Mouse (Mus musculus) embryonic facial prominence, embryonic 12.5 days (tissue): ENCODE data around the gene Rps18. TPM values are rescaled to one million over a fixed set of nuclear protein-coding genes. Genes with fewer than 3 reads are reported as not detected.
A peak's percentile ranks its signal among the peaks of the same experiment; 100 is the strongest.
"Not testable (repeated sequence)": the region's sequence is repeated elsewhere in the genome, so short reads cannot be mapped to it uniquely, and the experiment has no call there.

Experiments
- ATAC-seq: fragments of 200-750 bp; cut with Nextera tagmentation; 2 replicates; pipeline ENCODE4 v1.8.0; 2017; ENCODE audit not compliant: insufficient number of reproducible peaks, insufficient read depth, low FRiP score, low TSS enrichment
- H3K27ac ChIP-seq: fragments of 300-500 bp; sonication (generic); 2 replicates; pipeline ENCODE4 v1.5.1; 2016; ENCODE audit warnings: mild to moderate bottlenecking
- H3K27me3 ChIP-seq: fragments of 300-500 bp; sonication (generic); 2 replicates; pipeline ENCODE4 v1.6.1; 2016; ENCODE audit warnings: mild to moderate bottlenecking, moderate library complexity
- H3K36me3 ChIP-seq: fragments of 300-500 bp; sonication (generic); 2 replicates; pipeline ENCODE4 v1.6.1; 2016; ENCODE audit warnings: mild to moderate bottlenecking
- H3K4me1 ChIP-seq: fragments of 300-500 bp; sonication (generic); 2 replicates; pipeline ENCODE4 v1.6.1; 2016
- H3K4me2 ChIP-seq: fragments of 300-500 bp; sonication (generic); replicated peaks from 2 replicates; pipeline ENCODE4 v1.6.1; 2016; ENCODE audit warnings: mild to moderate bottlenecking, moderate library complexity
- H3K4me3 ChIP-seq: fragments of 300-500 bp; sonication (generic); 2 replicates; pipeline ENCODE4 v1.5.1; 2016; ENCODE audit warnings: mild to moderate bottlenecking
- H3K9ac ChIP-seq: fragments of 300-500 bp; sonication (generic); 2 replicates; pipeline ENCODE4 v1.6.1; 2016; ENCODE audit warnings: mild to moderate bottlenecking, moderate library complexity
- H3K9me3 ChIP-seq: fragments of 300-500 bp; sonication (generic); 2 replicates; pipeline ENCODE4 v1.6.1; 2016; ENCODE audit warnings: mild to moderate bottlenecking, moderate library complexity
- WGBS: fragments of 180-500 bp; shearing (Covaris S2); methylation state at CpG from one replicate; pipeline ENCODE4 v1.1.7; 2016; 5-methylcytosine and 5-hydroxymethylcytosine counted together
- polyA plus RNA-seq: library from polyadenylated mRNA; unstranded; fragments of >200 nt; fragmentation: Nextera tagmentation; extraction: Ambion mirVana; gene quantifications from 2 replicates; pipeline ENCODE4 v1.2.1, GENCODE M21; 2016

Gene Rps18
- polyA plus RNA-seq, 1 experiment from 2014 or later = 1,303 TPM

DNA sequence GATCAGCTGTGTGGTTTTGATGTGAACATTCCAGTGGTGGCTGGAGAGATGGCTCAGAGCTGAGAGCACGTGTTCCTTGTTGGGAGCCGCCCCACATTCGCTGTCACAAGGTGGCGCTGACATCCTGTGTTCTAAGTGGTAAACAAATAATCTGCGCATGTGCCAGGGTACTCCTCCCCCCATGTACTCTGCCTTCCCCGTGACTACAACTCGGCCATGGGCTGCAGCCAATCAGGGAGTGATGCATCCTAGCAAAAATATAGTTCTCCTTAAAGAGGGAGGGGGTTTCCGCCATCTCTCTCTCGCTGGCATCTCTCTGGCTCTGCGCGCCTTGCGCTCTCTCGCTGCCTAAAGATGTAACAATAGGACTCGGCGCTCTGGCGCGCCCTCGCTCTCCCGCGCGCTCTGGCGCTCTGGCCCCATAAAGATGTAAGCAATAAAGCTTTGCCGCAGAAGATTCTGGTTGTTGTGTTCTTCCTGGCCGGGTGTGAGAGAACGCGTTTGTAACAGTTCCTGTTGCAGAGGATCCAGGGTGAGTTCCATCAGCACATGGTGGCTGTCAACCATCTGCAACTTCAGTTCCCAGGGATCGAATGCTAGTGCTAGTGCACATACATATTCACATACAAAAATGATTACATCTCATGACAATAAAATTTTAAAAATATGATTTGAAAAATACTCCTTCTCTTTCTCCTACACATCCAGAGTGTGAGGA is 25.6 kb upstream of the Rps18 start:
- not testable (repeated sequence) for H3K9me3 ChIP-seq, H3K4me1 ChIP-seq, H3K36me3 ChIP-seq
- ATAC-seq = peak; percentile 91
- peak overlapping the region; percentile 53 for H3K4me2 ChIP-seq
- peak overlapping the region; percentile 48 for H3K4me3 ChIP-seq
- H3K27ac ChIP-seq = peak overlapping the region; percentile 92
- peaks cover 43% of the 10 kb centered on the region for H3K27me3 ChIP-seq
- under 1% methylated on average over 27 of the region's 27 CpGs for WGBS
- peak overlapping the region; percentile 65 for H3K9ac ChIP-seq

DNA sequence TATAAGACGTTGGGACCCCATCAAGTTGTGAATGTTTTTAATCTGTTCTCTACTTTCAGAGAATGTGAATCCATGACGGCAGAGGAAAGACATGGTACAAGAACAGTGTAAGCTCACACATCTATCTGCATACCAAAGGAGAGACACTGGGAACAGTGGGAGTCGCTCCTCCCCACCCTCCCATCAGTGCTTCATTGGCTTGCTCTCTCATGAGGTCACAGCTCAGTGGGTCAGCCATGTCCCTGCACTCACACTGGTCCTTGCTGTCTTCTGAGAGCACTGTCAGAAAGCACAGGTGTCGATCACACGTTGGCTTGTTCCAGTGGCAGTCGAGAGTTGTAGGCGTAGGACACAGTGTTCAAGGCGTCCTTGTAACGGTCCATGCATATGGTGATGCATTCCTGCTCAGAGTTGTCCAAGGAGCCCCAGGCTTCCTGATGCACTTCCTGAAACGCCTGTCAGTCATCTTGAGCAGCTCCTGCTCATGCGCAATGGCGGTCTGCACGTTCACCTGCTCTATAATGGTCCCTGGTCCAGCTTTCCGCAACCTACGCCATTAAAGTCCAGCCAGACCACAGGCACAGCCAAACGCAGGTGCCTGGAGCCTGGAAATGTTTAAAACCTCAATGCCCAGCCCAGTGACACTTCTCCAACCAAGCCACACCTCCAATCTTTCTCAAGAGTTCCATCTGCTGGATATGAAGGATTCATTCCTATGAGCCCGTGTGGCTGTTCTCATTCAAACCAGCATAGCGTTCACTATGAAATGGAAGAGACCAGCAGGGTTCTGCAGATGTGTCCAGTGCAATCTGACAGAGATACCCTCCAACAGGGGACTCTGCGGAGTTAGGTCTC is 24.6 kb upstream of the Rps18 start:
- H3K4me1 ChIP-seq = peaks cover 10% of the 10 kb centered on the region
- H3K4me3 ChIP-seq = no peak overlapping the region; the same call in 1 of the 2 replicates
- H3K27ac ChIP-seq = no peak overlapping the region
- 0 out of 2 replicates have a peak overlapping the region, but pooled peaks have one; percentile 23 for H3K4me2 ChIP-seq
- H3K27me3 ChIP-seq = peaks cover 49% of the 10 kb centered on the region
- no peaks in the 10 kb centered on the region for H3K9me3 ChIP-seq
- WGBS = 77% methylated on average over 19 of the region's 19 CpGs
- no peaks in the 10 kb centered on the region for H3K36me3 ChIP-seq
- H3K9ac ChIP-seq = no peak overlapping the region
- ATAC-seq = no peak

DNA sequence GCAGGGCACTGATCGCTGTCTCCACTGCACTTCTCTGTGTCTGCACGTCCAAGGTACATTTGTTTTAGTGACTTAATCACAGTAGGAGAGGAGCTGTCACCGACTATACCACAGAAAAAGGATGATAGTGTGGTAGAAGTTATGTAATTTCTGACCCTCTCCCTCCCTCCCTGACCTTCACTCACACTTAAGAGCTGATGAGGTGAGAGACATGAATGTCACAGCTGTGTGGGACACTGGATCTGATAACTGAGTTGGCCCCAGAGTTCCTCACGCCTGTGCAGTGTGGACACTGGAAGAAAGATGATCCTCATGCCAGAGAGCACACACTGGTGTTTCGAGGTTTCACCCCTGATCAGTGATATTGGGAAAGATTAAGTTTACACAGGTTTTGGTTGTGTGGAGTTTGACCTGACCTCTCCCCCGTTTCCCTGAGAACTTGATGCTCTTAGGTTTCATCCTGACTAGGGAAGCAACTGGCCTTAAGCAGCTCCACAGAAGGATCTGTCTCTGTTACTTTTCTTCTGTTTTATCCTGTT is 23.8 kb upstream of the Rps18 start:
- ATAC-seq = no peak
- H3K4me3 ChIP-seq = no peak overlapping the region
- no peaks in the 10 kb centered on the region for H3K9me3 ChIP-seq
- no peaks in the 10 kb centered on the region for H3K36me3 ChIP-seq
- 69% methylated on average over 6 of the region's 6 CpGs for WGBS
- H3K27me3 ChIP-seq = peaks cover 49% of the 10 kb centered on the region
- H3K27ac ChIP-seq = no peak overlapping the region
- H3K4me1 ChIP-seq = peaks cover 10% of the 10 kb centered on the region
- no peak overlapping the region for H3K9ac ChIP-seq
- no peak overlapping the region for H3K4me2 ChIP-seq

DNA sequence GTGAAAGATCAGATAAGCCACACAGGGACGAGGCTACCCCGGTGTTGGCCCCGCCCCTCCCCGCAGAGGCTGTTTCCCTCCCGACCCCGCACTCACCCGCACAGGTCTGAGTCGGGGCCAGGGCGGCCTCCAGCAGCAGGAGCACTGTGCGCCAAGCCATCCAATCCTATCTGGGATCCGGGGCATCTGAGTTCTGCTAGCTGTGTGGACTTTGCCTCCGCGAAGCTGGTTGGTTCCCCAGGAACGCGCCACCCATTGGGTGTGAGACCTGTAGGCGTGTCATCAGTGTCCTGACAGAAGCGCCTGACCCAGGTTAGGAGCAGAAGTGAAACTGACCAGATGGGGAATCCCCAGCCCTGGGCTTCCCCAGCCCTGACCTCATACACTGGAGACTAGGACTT is 22.8 kb upstream of the Rps18 start:
- no peaks in the 10 kb centered on the region for H3K9me3 ChIP-seq
- peak overlapping the region; percentile 36; the same call in 1 of the 2 replicates for H3K9ac ChIP-seq
- peak overlapping the region; percentile 34 for H3K4me3 ChIP-seq
- H3K4me2 ChIP-seq = peak overlapping the region; percentile 53
- 0% methylated on average over 17 of the region's 17 CpGs for WGBS
- peak; percentile 36; the same call in 1 of the 2 replicates for ATAC-seq
- peaks cover 10% of the 10 kb centered on the region for H3K4me1 ChIP-seq
- H3K27me3 ChIP-seq = peaks cover 49% of the 10 kb centered on the region
- no peaks in the 10 kb centered on the region for H3K36me3 ChIP-seq
- H3K27ac ChIP-seq = no peak overlapping the region

DNA sequence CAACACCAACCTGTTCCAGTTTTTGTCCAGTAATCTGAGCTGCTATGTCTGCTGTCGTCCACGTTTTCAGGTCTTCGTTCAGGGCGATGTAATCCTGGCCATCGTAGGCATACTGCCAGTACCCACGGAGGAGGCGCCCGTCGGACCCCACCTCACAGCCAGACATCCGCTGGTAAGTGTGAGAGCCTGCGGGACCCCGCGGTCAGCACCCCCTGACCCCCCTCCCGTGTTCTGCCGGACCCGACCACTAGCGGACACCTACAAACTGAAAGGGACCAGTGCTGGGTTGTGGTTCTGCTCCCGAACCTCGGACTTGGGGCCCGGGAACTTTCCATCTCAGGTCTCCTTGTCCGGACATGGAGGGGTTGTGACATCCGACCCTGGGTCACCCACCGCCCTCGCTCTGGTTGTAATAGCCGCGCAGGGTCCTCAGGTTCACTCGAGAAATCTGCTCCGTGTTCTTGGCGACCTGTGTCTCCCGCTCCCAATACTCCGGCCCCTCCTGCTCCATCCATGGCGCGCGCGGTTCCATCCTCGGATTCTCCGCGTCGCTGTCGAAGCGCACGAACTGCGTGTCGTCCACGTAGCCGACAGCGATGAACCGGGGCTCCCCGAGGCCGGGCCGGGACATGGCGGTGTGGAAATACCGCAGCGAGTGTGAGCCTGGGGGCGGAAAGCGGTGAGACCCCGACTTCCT is 22.2 kb upstream of the Rps18 start:
- Histone ChIP-seq H3K36me3 (no peaks in the 10 kb centered on the region), H3K9me3 (no peaks in the 10 kb centered on the region), H3K4me1 (peaks cover 10% of the 10 kb centered on the region), H3K27me3 (peaks cover 49% of the 10 kb centered on the region), H3K4me3 (peak overlapping the region; percentile 34), H3K9ac (peak overlapping the region; percentile 36), H3K4me2 (peak overlapping the region; percentile 53), H3K27ac (no peak overlapping the region)
- ATAC-seq = no peak
- WGBS = 2% methylated on average over 57 of the region's 57 CpGs

DNA sequence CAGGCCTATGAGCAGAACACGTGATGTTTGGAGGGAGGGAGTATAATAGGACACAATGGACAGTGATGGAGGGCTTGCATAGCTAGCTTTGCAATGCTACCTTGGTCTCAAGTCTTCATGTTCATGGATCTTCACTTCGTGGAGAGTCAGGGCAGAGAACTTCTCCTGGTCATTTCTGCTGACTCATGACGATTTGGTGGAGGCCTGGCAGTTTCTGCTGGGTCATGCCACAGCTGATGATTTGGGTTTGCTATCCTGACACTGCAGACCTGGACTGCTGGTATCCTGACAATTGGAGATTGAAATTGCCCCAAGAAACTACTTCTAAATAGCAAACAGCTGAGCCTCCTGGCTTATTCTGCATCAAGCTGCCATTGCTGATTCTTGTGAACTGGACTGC is 17.8 kb upstream of the Rps18 start:
- Histone ChIP-seq H3K4me3 (no peak overlapping the region), H3K9ac (no peak overlapping the region), H3K27ac (no peak overlapping the region), H3K9me3 (0 out of 2 replicates have a peak, but pooled peaks cover 2% of the 10 kb centered on the region), H3K36me3 (no peaks in the 10 kb centered on the region), H3K4me1 (0 out of 2 replicates have a peak, but pooled peaks cover 4% of the 10 kb centered on the region), H3K4me2 (no peak overlapping the region), H3K27me3 (peaks cover 28% of the 10 kb centered on the region)
- 61% methylated on average over 3 of the region's 3 CpGs for WGBS
- ATAC-seq = no peak

DNA sequence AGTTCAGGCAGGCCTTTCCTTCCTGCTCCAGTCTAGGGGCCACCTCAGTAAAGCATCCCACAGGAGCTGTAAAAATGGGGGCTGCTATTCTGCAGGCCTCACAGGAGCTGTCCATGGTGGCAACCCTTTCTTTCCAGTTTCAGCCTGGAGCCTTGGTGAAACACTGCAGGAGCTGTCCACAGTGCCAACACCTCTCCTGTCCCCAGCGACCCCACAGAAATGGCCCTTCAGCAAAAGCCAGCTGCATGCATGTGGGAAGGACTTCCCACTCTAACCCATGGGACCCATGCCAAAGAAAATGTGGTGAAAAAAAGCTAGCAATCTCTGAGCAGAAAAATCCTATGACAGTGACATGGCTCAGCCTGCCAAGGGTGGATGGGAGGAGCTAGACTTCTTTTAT is 16.9 kb upstream of the Rps18 start:
- 16% methylated on average over 1 of the region's 1 CpGs for WGBS

DNA sequence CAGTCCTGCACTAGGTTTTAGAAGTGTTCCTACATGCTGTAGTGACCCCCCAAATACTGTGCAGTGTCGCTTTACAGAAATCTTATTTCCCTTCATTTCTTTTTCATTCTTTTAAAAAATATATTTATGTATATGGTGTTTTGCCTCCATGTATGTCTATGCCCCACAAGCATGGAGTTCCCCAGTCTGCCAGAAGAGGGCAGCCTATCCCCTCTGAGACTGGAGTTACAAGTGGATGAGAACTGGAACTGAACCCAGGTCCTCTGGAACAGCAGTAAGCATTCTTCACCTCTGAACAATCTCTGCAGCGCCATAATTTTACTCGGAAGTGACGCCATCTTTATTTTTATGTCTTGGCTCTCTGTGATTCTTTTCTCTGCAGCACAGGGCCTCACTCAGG is 13.6 kb upstream of the Rps18 start:
- Histone ChIP-seq H3K27ac (no peak overlapping the region), H3K4me2 (no peak overlapping the region), H3K9ac (no peak overlapping the region), H3K9me3 (0 out of 2 replicates have a peak, but pooled peaks cover 2% of the 10 kb centered on the region), H3K36me3 (peaks cover 23% of the 10 kb centered on the region), H3K4me3 (no peak overlapping the region), H3K27me3 (no peaks in the 10 kb centered on the region), H3K4me1 (no peaks in the 10 kb centered on the region)
- no peak for ATAC-seq
- 75% methylated on average over 4 of the region's 4 CpGs for WGBS

More for the DNA sequence above, 16.9 kb upstream of the Rps18 start:
- Histone ChIP-seq H3K9ac (no peak overlapping the region), H3K36me3 (no peaks in the 10 kb centered on the region), H3K4me3 (no peak overlapping the region), H3K4me2 (no peak overlapping the region), H3K27ac (no peak overlapping the region), H3K27me3 (peaks cover 19% of the 10 kb centered on the region), H3K4me1 (no peaks in the 10 kb centered on the region), H3K9me3 (0 out of 2 replicates have a peak, but pooled peaks cover 2% of the 10 kb centered on the region)
- ATAC-seq = no peak

DNA sequence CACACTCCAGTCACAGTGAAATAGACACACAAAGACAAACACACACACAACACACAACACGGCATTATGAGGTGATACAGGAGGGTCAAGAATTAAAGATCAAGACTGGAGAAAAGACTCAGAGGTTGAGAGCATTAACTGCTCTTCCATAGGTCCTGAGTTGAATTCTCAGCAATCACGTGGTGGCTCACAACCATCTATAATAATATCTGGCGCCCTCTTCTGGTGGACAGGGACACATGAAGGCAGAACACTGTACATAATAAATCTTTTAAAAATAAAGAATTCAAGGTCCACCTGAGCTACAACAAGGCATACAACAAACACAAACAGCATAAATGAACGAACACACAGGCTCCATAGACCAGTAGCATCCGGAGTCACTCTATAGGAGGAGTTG is 13.1 kb upstream of the Rps18 start:
- H3K4me1 ChIP-seq = no peaks in the 10 kb centered on the region
- no peak overlapping the region for H3K27ac ChIP-seq
- no peak overlapping the region for H3K4me2 ChIP-seq
- H3K9me3 ChIP-seq = 0 out of 2 replicates have a peak, but pooled peaks cover 2% of the 10 kb centered on the region
- H3K9ac ChIP-seq = no peak overlapping the region
- H3K27me3 ChIP-seq = no peaks in the 10 kb centered on the region
- 28% methylated on average over 5 of the region's 5 CpGs for WGBS
- no peak for ATAC-seq
- peaks cover 26% of the 10 kb centered on the region for H3K36me3 ChIP-seq
- H3K4me3 ChIP-seq = no peak overlapping the region

DNA sequence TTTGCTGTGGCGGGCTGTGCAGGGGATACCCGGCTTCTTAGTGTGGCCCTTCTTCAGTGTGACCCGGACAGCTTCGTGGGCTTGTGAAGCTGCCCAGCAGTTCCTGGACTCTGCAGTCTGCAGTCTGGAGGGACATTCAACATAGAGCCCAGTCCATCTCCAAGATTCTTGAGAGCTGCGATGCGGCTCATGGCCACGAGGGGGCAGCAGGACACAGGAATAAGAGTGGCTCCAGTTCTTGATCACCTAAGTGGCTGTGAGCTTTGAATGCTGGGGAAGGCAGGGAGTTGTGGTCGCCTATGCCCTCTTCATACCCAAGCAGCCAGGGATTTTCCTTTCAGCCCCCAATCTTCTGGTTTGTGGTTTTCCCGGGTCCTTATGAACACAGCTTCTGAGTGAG is 12.7 kb upstream of the Rps18 start:
- Histone ChIP-seq H3K36me3 (peaks cover 30% of the 10 kb centered on the region), H3K9ac (no peak overlapping the region), H3K27me3 (no peaks in the 10 kb centered on the region), H3K4me1 (no peaks in the 10 kb centered on the region), H3K9me3 (0 out of 2 replicates have a peak, but pooled peaks cover 2% of the 10 kb centered on the region), H3K4me2 (no peak overlapping the region), H3K27ac (no peak overlapping the region), H3K4me3 (no peak overlapping the region)
- ATAC-seq = peak; percentile 11; the same call in 1 of the 2 replicates
- WGBS = 3% methylated on average over 9 of the region's 9 CpGs
